Mouse (Mus musculus) CH12.LX (cell line): ENCODE results near the gene Zgrf1. TPM values are rescaled to one million over a fixed set of nuclear protein-coding genes. Genes with fewer than 3 reads are reported as not detected.

Source experiments
- DNase-seq: peaks from one replicate; pipeline ENCODE4 v3.0.0-alpha.2; 2013; ENCODE audit errors: extremely low read depth
- H3K27ac ChIP-seq: 2 replicates; pipeline ENCODE4 v1.5.1; 2012; ENCODE audit warnings: low read depth, mild to moderate bottlenecking, control low read depth, moderate library complexity; ENCODE audit not compliant: insufficient read depth
- H3K27me3 ChIP-seq: replicated peaks from 2 replicates; pipeline ENCODE3; 2012; ENCODE audit warnings: inconsistent platforms
- H3K36me3 ChIP-seq, 2 experiments: replicated peaks in 1 of 2; 2 replicates each; pipeline versions ENCODE3 to v1.6.1; 2012; ENCODE audit warnings: inconsistent platforms in 1 of 2, low read length in 1 of 2, mild to moderate bottlenecking in 1 of 2, mixed read lengths in 1 of 2, moderate library complexity in 1 of 2; ENCODE audit not compliant: control insufficient read depth in 1 of 2, insufficient read depth in 1 of 2
- H3K4me1 ChIP-seq, 2 experiments: 2 replicates each; pipeline ENCODE4 v1.6.1; 2012; ENCODE audit warnings: inconsistent platforms in 1 of 2, moderate library complexity in 1 of 2; ENCODE audit not compliant: insufficient read depth in 2 of 2, control insufficient read depth in 1 of 2
- H3K4me2 ChIP-seq: 2 replicates; pipeline ENCODE4 v1.6.1; 2012; ENCODE audit warnings: low read depth, mild to moderate bottlenecking, control low read depth; ENCODE audit not compliant: poor library complexity, insufficient read depth, severe bottlenecking
- H3K4me3 ChIP-seq, 3 experiments: fragments of 150-350 bp in 1 of 3; sonication (generic) in 1 of 3; replicated peaks in 1 of 3; 2 replicates each; pipeline versions ENCODE3 to v1.5.1; 2011 to 2012; ENCODE audit warnings: low read depth in 2 of 3, low read length in 2 of 3, mild to moderate bottlenecking in 2 of 3, moderate library complexity in 2 of 3, control low read depth in 1 of 3, improper control_type of control experiment in 1 of 3, inconsistent platforms in 1 of 3, mixed read lengths in 1 of 3; ENCODE audit not compliant: poor library complexity in 1 of 3
- H3K79me2 ChIP-seq: replicated peaks from 2 replicates; pipeline ENCODE4 v1.6.1; 2012; ENCODE audit warnings: mild to moderate bottlenecking, moderate library complexity; ENCODE audit not compliant: control insufficient read depth, poor library complexity, insufficient read depth, severe bottlenecking; ENCODE audit errors: extremely low read depth
- H3K9ac ChIP-seq: 2 replicates; pipeline ENCODE4 v1.6.1; 2012; ENCODE audit warnings: low read depth, mild to moderate bottlenecking, control low read depth, moderate library complexity; ENCODE audit not compliant: insufficient read depth
- H3K9me3 ChIP-seq: replicated peaks from 2 replicates; pipeline ENCODE3; 2012; ENCODE audit warnings: low read length, inconsistent platforms, mixed read lengths
- CHD2 ChIP-seq: IDR thresholded peaks from 2 replicates; pipeline ENCODE4 v1.6.1; 2011; ENCODE audit warnings: low read length, improper control_type of control experiment
- ELF1 ChIP-seq: IDR thresholded peaks from 2 replicates; pipeline ENCODE4 v1.6.1; 2014; ENCODE audit warnings: low read depth, mild to moderate bottlenecking, inconsistent platforms, low read length, improper control_type of control experiment
- ETS1 ChIP-seq: conservative IDR thresholded peaks from 2 replicates; pipeline ENCODE4 v1.6.1; 2012; ENCODE audit warnings: low read depth, mild to moderate bottlenecking, inconsistent platforms, low read length, improper control_type of control experiment, moderate library complexity
- HCFC1 ChIP-seq: IDR thresholded peaks from 2 replicates; pipeline ENCODE4 v1.6.1; 2012; ENCODE audit warnings: low read depth, mild to moderate bottlenecking, inconsistent platforms, low read length, improper control_type of control experiment
- JUN ChIP-seq: IDR thresholded peaks from 2 replicates; pipeline ENCODE4 v1.6.1; 2011; ENCODE audit warnings: low read depth, mild to moderate bottlenecking, low read length, improper control_type of control experiment, moderate library complexity; ENCODE audit not compliant: insufficient read depth
- JUND ChIP-seq: conservative IDR thresholded peaks from 2 replicates; pipeline ENCODE4 v1.6.1; 2011; ENCODE audit warnings: low read depth, low read length, improper control_type of control experiment
- MAFK ChIP-seq: IDR thresholded peaks from 2 replicates; pipeline ENCODE4 v1.6.1; 2011; ENCODE audit warnings: low read length, improper control_type of control experiment; ENCODE audit not compliant: insufficient replicate concordance
- MAX ChIP-seq: IDR thresholded peaks from 2 replicates; pipeline ENCODE4 v1.6.1; 2011; ENCODE audit warnings: low read length, improper control_type of control experiment
- NELFE ChIP-seq: IDR thresholded peaks from 2 replicates; pipeline ENCODE4 v1.6.1; 2011; ENCODE audit warnings: low read depth, low read length, improper control_type of control experiment
- PAX5 ChIP-seq: IDR thresholded peaks from 2 replicates; pipeline ENCODE4 v1.6.1; 2012; ENCODE audit warnings: low read length, inconsistent platforms, mixed read lengths
- SIN3A ChIP-seq: IDR thresholded peaks from 2 replicates; pipeline ENCODE4 v1.6.1; 2012; ENCODE audit warnings: low read length, improper control_type of control experiment, inconsistent platforms
- TBP ChIP-seq: conservative IDR thresholded peaks from 2 replicates; pipeline ENCODE4 v1.6.1; 2011; ENCODE audit warnings: low read depth, low read length, improper control_type of control experiment
- ZKSCAN1 ChIP-seq: IDR thresholded peaks from 2 replicates; pipeline ENCODE4 v1.6.1; 2012; ENCODE audit warnings: low read depth, inconsistent platforms, low read length, improper control_type of control experiment, borderline replicate concordance
- ZNF384 ChIP-seq: IDR thresholded peaks from 2 replicates; pipeline ENCODE4 v1.6.1; 2012; ENCODE audit warnings: low read depth, low read length, improper control_type of control experiment, inconsistent platforms
- dilution Hi-C: fragments of 300-500 bp; cut with MboI; formaldehyde crosslinking; loops from 2 replicates; pipeline ENCODE4 v1.14.3; 2020; ENCODE audit warnings: low sequenced_read_pairs; ENCODE audit not compliant: extremely low pct_unique_long_range_greater_than_20kb, extremely low pct_ligation_motif_present
- in situ Hi-C: fragments of 300-500 bp; cut with MboI; formaldehyde crosslinking; loops from 3 replicates; pipeline ENCODE4 v1.14.3; 2019; ENCODE audit warnings: low sequenced_read_pairs, low pct_ligation_motif_present, low pct_unique_long_range_greater_than_20kb, mixed read lengths
- polyA plus RNA-seq: library from polyadenylated mRNA; unstranded; fragments of >175 nt; gene quantifications from 2 replicates; pipeline ENCODE4 v1.2.1, GENCODE M21; 2012; ENCODE audit warnings: low read depth; ENCODE audit not compliant: insufficient read length
- total RNA-seq, 2 experiments: library from RNA; depleted of rRNA; stranded (reverse); fragments of 300-350 nt in 1 of 2; fragments of >200 nt in 1 of 2; gene quantifications; 2 replicates each; pipeline ENCODE4 v1.2.3; 2012 to 2014

The Zgrf1 gene
- total and polyA plus RNA-seq, 3 experiments = 7.0 to 10.2 (median 10.1) TPM

- peaks cover 4 to 12% of the 10 kb centered on the region in 2 experiments for H3K4me1 ChIP-seq
- in situ Hi-C loops = loop anchor here (25.0 kb wide), 1 partner anchor 193 kb away; no protein-coding TSS in a partner anchor
- no peak overlapping the region for H3K4me2 ChIP-seq
- dilution Hi-C loops = no loop called here
- no peak overlapping the region for H3K9ac ChIP-seq
- no peak for DNase-seq
- H3K9me3 ChIP-seq = no peaks in the 10 kb centered on the region
- H3K79me2 ChIP-seq = no peaks in the 10 kb centered on the region
- no peaks in the 10 kb centered on the region for H3K27me3 ChIP-seq
- TF ChIP-seq ZKSCAN1 = no peak
- no peak for TF ChIP-seq HCFC1
- no peak for TF ChIP-seq PAX5
- no peak overlapping the region for H3K4me3 ChIP-seq
- H3K27ac ChIP-seq = no peak overlapping the region
- no peaks in the 10 kb centered on the region for H3K36me3 ChIP-seq
Measured at GRCm38 (mm10) chr3:127529824-127530223, 23.5 kb upstream of the Zgrf1 start.

- Histone ChIP-seq H3K27me3 (no peaks in the 10 kb centered on the region), H3K36me3 (peaks cover 0 to 3% of the 10 kb centered on the region in 2 experiments), H3K9ac (no peak overlapping the region), H3K9me3 (no peaks in the 10 kb centered on the region), H3K4me1 (peaks cover 4 to 8% of the 10 kb centered on the region in 2 experiments), H3K4me2 (peak overlapping the region; percentile 36), H3K79me2 (no peaks in the 10 kb centered on the region), H3K27ac (no peak overlapping the region), H3K4me3 (no peak overlapping the region)
- TF ChIP-seq PAX5 = no peak
- no peak for TF ChIP-seq JUN
- TF ChIP-seq TBP = no peak
- TF ChIP-seq CHD2 = no peak
- no peak for TF ChIP-seq ETS1
- no peak for TF ChIP-seq NELFE
- no peak for TF ChIP-seq JUND
- no peak for TF ChIP-seq SIN3A
- TF ChIP-seq ZNF384 = no peak
- no peak for TF ChIP-seq MAX
- TF ChIP-seq MAFK = no peak
- no peak for DNase-seq
- dilution Hi-C loops = no loop called here
- in situ Hi-C loops = loop anchor here (25.0 kb wide), 1 partner anchor 193 kb away; no protein-coding TSS in a partner anchor
Measured at GRCm38 (mm10) chr3:127530293-127530692, 23.0 kb upstream of the Zgrf1 start.

GRCm38 (mm10) chr3:127539193-127539592 is 14.1 kb upstream of the Zgrf1 start:
- dilution Hi-C loops = no loop called here
- no peaks in the 10 kb centered on the region for H3K79me2 ChIP-seq
- H3K36me3 ChIP-seq = peaks cover 6 to 44% of the 10 kb centered on the region in 2 experiments
- no peak overlapping the region for H3K4me3 ChIP-seq
- no peak for DNase-seq
- H3K4me1 ChIP-seq = no peaks in the 10 kb centered on the region
- H3K27ac ChIP-seq = no peak overlapping the region
- TF ChIP-seq ELF1 (no peak), HCFC1 (no peak)
- H3K9ac ChIP-seq = no peak overlapping the region
- H3K27me3 ChIP-seq = no peaks in the 10 kb centered on the region
- H3K4me2 ChIP-seq = no peak overlapping the region
- no peaks in the 10 kb centered on the region for H3K9me3 ChIP-seq
- in situ Hi-C loops = loop anchor here (25.0 kb wide), 1 partner anchor 202 kb away; no protein-coding TSS in a partner anchor
